Mouse (Mus musculus) thymus, adult 2 months (tissue): ENCODE results near the gene 9230102O04Rik.

Experiments
- CTCF ChIP-seq: fragments of 200-500 bp; IDR thresholded peaks from 2 replicates; pipeline ENCODE4 v1.5.1; 2012; ENCODE audit warnings: mild to moderate bottlenecking, control low read depth, low read length, moderate library complexity, borderline replicate concordance; ENCODE audit not compliant: control insufficient read depth, poor library complexity, insufficient read depth; ENCODE audit errors: extremely low read depth
- POLR2A ChIP-seq: fragments of 200-500 bp; IDR thresholded peaks from 2 replicates; pipeline ENCODE4 v1.6.1; 2012; ENCODE audit warnings: mild to moderate bottlenecking, low read length, control low read depth, moderate library complexity; ENCODE audit not compliant: control insufficient read depth, poor library complexity, insufficient read depth; ENCODE audit errors: extremely low read depth

DNA sequence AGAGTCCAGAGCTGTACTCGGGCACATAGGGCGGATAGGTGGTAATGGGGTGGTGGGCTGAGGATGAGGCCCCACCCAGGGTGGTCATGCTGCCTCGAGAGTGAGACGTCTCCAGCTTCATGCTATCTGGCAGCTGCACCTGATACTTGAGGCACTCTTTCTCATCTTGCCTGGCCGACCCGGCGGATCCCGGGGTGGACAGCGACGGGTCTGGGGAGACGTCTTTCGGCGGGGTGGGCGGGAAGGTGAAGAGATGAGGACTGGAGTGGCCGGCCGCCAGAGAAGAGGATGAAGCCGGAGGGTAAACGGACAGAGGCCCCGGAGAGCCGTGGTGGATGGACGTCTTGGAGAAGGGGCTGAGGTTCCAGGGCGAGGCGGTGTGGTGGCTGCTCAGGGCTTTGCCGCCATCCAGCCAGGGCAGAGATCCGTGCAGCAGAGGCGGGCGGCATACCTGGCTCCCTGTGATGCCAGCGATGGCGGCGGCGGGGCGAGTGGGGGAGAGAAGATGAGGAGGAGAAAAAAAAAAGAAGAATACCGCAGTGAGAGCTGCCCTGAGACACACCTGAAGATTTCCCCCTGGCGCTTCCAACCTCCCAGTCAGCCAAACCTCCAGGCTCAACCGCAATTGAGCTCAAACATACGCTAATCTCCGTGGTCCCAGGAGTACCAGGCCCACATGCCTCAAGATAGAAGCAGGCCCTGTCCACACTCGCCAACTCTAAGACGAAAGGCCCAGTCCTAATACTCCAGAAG lies 14.7 kb downstream of the 9230102O04Rik start:
- no peak for TF ChIP-seq CTCF
- TF ChIP-seq POLR2A, result no peak
